Mouse (Mus musculus) cerebellum, adult 2 months (tissue): Measurements from ENCODE around the gene Cage1.

ENCODE experiments used
- CTCF ChIP-seq: fragments of 200-500 bp; IDR thresholded peaks from 2 replicates; pipeline ENCODE4 v1.5.1; 2011; ENCODE audit warnings: low read depth, mild to moderate bottlenecking, control low read depth, low read length, moderate library complexity, borderline replicate concordance; ENCODE audit not compliant: insufficient read depth
- POLR2A ChIP-seq: fragments of 200-500 bp; IDR thresholded peaks from 2 replicates; pipeline ENCODE4 v1.6.1; 2011; ENCODE audit warnings: low read length, control low read depth, borderline replicate concordance; ENCODE audit not compliant: insufficient read depth

- TF ChIP-seq CTCF (no peak), POLR2A (no peak)
These were observed 42.0 kb upstream of the Cage1 start for GRCm38 (mm10) chr13:38078836-38079235.
